Mouse (Mus musculus) heart, postnatal 0 days (tissue): ENCODE results near the gene Ccdc137.

Experiments used
- CTCF ChIP-seq: IDR thresholded peaks from 2 replicates; pipeline ENCODE4 v1.5.1; 2016; ENCODE audit warnings: antibody characterized with exemption, control low read depth, low read depth
- EP300 ChIP-seq: IDR thresholded peaks from 2 replicates; pipeline ENCODE4 v1.6.1; 2016; ENCODE audit warnings: antibody characterized with exemption, low read depth

DNA sequence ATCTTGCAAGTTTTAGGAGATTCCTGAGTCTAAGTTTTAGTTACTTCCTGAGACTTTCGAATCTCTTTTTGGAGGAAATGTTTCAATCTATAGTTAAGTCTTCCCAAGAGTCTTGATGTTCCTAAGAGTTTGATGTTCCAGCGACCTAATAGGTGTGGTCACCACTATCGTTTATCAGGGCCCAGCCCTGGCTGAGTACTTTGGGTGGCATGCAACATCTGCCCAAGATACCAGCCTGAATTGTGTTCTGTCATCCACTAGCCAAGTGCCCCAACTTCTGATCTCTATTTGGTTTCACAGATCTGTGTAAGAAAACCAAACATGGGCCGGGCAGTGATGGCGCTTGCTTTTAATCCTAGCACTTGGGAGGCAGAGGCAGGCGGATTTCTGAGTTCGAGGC is 2.5 kb upstream of the Ccdc137 start:
- TF ChIP-seq CTCF, result no peak
- TF ChIP-seq EP300, result no peak
